Mouse (Mus musculus): ENCODE data around the gene Eif3g.
A peak's percentile ranks its signal among the peaks of the same experiment; 100 is the strongest.

Gene Eif3g

DNA sequence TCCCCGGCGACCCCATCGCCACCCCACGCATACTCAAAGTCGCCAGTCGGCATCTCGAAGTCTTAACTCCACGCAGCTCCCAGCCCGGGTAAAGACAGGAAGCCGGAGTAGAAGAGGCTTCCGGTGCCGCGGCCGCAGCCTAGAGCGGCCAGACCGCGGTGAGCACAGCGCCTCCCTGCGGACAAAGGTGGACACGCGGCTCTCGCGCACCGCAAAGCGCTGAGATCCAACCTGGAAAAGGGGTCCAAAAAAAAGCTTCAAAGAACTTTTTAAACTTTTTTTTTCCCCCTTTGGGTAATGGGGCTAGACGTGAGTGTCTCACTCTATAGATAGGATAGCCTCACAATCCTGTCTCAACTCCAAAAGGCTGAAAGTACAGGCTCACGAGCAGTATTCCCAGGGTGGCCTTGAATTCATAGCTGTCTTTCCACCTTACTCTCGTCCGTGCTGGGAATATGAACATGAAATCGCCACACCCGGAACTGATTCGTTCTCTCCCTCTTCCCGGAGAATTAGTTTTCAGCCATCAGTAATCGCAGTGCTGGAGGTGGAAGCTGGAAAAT lies at the start of gene Eif3g:
TSS of gene Eif3g (minus strand) at position 113 of the 563 bp plus-strand sequence.
- DNase-seq = peak; percentile 88

DNA sequence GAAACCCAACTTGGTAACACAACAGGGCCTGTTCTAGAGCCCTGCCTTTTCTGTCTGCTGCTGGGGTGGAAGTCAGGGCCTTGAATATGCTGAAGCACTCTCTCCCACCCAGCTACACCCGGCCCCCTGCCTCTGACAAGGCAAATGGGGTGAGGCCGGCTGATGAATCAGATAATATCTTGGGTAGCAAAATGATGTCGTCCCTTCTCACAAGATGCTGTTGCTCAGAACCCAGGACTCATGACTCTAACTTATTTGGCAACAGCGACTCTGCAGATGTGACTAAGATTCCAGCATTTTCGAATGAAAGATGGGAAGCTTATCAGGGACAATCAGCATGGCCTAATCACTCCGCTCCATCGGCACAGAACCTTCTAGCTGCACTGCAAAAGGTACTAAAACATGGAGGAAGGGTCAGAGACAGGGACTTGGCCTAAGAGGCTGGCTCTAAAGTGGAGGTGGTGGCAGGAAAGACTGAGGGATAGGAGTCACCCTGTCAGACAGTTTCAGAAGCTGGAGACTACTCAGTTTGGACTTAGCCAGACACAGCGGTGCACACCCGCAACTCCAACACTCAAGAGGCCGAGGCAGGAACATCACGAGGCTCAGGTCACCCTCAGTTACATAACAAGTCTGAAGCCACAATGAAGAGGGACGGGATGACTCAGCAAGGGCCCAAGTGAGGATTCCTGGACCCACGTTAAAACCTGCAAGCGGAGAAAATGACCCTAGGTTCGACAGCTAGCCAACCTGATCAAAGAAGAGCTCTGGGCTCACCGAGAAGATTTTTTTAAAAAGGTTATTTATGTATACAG lies 47.9 kb upstream of the Eif3g start:
- DNase-seq = no peak

DNA sequence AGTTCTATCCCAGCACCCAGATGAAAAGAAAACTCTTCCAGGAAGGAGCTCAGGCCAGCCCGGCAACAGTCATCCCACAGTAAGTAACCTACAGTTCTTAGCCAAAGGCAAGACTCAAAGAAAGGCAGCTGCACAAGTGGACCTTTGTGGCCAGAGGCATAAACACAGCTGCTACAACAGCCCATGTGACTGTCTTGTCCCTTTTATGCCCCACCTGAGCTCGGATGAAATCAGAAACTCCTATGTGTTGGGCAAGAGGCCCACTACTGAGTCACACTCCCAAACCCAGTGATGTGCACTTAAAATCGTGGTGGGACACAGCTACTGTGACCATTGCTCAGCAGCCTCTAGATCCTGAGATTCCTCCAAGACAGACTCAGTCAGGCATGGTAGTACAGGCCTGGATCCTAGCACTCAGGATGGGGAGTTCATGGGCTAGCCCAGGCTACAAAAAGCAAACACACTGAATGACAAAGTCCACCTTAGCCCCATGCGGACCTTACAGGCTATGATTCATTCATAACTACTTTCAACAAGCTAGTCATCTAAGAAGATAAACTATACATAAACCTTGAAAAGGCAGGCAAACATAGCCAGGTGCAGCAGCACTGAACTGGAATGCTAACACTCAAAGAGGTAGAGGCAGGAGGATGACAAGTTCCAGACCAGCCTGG lies 46.4 kb upstream of the Eif3g start:
- no peak for DNase-seq

DNA sequence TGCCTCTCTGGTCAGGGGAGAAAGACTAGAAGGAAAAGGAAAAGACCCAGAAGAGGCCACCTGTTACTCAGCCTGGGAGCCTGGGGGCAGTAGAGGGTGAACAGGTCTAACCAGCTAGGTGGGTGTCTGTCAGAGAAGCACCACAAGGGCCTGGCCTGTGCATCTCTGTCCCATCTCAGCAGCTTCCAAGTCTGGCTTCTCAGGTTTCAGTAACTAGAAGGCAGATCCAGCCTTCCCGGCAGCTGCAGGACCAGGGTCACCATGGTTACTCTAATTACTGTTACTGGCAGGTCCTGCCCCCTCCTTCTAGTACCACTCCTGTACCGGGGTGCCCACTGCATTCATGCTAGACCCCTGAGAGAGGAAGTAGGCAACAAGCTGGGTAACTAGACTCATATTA lies 45.5 kb upstream of the Eif3g start:
- DNase-seq = no peak

DNA sequence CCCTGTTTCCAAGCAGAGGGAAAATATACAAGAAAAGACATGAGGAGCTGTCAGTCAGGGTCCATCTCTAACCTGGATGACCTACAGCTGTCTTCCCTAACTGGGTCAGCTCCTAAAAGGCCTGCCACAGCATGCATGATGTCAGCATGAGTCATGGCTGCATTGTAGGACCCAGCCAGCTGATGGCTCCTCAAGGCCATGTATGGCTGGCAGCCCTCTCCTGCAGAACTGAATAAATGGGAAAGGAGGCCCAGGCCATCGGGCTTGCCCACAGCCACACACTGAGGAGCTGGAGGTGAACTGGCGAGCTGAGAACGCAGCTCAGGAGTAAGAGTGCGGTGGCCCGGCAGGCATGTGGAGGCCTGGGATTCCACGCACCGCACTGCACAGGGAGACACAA lies 45.0 kb upstream of the Eif3g start:
- DNase-seq = no peak

DNA sequence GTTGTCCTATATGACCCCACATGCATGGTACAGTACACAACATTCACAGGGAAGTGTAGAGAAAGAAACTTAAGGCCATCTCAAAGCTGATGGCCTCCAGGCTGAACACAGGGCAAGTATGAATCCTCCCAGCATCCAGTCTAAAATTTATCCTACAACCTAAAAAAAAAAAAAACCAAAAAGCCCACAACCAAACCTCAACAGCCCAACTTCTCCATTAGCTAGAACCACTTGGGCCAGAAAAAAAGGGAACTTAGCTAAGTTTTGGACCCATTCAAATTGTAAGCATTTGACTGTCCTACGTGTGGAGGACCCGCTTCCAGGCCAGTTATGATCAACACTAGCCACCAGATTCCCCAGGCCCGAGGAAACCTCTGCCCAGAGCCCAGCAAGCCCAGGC lies 24.8 kb upstream of the Eif3g start:
- DNase-seq = no peak

DNA sequence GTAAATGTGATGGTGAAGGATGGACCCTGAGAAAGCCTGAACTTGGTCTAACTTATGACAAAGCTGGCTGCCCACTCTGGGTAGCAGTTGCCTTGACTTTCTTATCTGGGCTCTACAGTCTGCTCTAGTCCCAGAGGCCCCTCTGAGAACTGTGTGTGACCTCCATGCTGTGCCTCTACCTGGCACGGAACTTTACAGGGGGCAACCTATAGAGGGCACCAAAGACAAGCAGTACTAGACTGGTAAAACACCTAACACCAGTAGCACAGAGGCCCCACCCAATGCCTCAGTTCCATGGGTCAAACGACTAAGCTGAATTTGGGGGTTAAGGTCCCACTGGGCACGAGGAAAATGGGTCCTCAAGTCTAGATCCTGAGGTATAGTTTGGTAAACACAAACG lies 17.7 kb upstream of the Eif3g start:
- no peak for DNase-seq

DNA sequence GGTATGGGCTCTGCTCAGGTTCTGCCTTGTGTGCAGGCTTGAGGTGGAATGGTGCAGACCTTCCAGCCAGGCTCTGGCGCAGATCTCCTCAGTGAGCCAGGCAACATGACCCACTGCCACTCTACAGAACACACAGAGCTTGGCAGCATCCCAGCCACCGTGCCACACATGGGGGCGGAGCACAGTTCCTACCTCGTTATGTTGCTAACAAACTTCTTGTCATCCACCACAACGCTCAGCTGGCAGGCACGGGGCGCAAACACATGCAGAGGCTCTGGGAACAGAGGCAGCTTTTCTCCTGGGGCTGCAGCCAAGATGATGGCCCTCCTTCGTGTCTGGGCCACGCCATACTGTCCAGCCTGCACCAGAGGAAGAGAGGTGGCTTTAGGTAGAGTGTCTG lies 11.5 kb upstream of the Eif3g start:
- no peak for DNase-seq

DNA sequence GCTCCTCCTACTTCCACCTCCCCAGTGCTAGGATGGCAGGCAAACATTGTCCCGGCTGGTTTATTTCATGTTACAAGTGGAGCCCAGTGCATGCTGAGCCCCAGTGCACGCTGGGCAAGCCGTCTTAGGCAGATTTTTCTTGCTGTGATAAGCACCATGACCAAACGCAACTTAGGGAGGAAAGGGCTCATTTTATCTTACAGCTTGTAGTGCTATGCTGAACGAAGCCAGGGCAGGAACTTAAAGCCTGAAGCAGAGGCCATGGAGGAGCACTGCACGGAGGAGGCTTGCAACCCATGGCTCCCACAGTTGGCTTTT lies 3.7 kb upstream of the Eif3g start:
- no peak for DNase-seq

DNA sequence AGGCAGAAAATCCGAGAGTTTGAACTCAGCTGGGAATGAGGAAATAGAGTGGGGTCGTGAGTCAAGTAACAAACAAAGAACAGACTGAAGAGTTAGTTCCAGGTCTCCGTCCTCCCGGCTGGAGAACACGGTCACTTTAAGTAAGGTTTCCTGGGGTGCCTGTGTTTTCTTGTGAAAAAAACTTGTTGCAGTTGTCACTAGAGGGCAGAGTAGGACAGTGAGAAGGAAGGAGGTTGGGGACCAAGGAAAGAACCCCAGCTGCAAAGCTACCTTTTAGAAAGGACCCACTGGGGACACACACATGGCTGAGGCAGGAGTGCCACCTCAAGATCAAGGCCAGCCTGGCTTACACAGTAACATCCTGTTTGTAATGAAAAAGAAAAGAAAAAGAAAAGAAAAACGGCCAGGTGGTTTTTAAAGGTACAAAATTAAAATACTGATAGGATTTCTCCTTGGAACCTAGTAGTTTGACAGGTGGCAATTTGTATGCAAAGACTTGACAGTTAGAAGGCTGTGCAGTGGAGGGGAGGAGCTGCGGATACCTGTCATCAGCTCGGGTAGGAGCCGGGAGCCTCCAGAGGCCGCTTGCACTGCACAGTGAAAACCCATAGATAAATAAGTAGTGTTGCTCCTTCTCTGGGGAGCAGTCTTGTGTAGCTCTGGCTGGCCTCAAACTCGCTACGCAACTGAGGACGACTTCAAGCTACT lies 3.2 kb upstream of the Eif3g start:
- DNase-seq = no peak

DNA sequence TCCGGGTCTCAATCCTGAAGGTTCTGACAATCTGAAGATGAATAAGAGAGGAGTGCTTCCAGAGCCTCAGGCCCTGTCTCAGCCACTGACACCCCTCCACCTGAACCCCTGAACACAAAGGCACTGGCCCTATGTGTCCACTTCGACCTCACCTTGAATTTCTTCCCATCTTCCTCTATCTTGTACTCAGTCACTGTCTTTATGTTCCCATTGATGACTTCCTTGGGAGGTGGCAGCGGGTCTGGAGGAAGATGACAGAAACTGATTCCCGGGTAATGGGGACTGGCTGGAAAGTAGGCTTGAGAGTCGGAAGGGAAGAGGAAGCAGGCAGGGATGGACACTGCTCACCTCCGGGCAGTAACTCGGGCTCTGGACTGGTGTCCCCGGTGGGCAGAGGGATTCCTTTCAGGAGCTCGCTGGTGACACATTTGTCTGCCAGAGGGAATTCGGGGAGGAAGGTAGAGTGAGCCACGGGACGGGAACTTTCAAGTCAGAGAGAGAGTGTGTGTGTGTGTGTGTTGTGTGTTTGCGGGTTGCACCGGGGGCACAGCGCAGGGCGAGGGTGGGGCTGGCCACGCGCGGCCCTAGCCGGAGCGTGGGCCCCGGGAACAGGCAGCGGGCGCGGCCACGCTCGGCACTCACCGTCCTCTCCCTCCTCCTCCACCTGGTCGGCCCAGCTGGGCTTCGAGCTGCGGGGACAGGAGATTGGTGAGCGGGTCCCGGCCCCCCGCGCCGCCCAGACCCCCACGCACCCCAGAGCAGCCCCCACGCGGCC lies 500 bp downstream of the Eif3g start:
- no peak for DNase-seq

DNA sequence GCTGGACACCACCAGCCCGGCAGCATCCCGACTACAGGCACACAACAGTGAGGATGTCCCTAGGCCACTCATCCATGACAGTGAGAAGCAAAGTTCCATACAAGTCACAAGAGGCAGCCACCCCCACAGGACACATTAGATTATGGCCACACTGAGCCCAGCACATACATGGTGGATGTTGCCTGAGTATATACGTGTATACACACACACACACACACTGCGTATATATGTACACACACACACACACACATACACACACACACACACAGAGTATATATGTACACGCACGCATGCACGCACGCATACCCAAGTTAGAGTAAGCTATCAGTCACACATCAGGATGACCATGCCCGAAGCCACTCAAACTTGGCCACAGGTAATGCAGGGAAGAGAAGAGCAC lies 3.0 kb downstream of the Eif3g start:
- no peak for DNase-seq

DNA sequence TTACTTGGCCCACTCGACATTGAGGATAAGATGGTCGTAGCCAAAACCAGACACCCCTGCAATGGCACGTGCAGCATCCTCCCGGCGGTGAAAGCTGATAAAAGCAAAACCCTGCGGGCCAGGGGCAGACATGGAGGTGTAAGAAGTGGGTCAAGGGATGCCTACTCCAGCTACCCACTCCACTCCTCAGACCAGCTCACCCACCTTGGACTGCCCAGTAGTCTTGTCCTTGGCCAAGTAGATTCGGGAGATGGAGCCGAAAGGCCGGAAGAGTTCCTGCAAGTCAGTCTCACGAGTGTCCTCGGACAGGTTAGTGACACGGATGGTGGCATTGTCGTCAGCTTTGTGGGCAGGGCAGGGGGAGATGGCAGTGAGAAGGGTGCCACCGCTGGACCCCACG lies 3.8 kb downstream of the Eif3g start:
- DNase-seq = no peak

DNA sequence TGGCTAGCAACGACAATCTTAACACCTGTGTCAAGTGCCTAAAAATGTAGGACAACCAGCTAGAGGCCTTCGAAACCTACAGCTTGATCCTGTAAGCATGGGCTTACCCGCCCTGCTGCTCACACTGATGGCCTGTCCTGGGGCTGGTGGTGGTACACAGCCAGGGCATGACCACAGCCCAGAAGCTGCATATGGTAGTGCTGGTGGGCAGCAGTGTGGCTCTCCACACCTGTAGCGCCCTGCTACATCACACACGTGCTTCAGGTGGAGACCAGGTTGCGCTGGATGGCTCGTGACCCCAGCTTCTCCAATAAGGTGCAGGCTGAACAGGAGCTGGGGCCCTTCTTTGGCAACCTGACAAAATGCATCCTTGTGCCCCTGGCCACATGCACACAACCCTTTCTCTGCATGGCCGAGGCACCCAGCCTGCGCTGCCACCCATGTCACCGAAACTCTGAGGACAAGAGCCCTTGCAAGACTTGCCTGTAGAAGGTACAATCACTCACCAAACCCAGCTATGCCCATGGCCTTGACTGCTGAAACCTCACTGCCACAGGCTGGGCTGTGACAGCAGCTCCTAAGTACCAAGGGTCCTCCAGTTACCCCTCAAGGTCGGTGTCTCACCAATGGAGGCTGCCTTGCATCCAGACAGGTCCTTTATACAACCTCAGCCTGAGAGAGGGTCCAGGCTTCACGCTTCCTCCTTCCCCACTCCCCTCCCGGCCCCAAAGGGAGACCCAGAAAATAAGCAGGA lies 4.7 kb downstream of the Eif3g start:
- no peak for DNase-seq

DNA sequence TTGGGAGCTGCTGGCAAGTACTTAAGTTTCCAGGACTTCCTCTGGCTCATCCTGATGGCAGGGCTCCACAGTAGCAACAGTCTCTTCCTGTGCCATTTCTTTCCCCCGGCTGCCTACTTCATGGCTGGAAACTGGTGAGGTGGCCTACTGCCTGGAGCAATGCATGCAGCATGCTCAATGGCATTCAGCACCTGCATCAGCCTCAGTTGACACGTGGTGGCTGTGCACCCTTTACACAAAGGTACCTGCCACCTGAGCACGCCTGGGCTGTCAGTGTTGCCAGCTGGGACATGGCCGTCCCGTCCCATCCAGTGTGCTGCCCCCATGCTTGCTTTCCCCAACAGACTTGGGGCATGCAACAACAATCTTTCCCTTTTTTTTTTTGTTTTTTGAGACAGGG lies 5.4 kb downstream of the Eif3g start:
- DNase-seq = no peak

DNA sequence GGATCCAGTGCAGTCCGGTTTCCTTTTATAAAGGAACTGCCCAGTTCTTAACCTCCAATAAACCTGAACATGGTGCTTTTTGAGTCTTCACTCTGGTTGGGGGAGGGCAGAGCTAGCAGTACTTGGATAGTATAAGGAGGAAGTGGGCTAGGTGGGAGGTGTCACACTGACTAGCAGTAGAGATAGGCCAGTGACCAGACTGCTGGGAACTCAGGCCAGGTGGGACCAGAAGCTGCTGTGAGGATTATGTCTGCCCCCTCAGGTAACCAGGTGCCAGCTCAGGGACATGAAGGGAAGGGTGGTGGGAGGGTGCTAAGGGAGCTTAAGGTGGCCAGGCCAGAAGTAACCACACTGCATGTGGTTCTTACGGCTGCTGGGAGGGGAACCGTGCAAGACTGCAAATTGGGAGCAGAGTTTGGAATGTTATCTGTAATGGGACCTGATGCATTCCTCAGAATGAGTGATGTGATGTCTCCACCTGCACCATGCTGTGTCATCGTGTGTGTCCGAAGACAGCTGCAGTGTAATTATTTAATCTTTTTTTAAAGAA lies 6.2 kb downstream of the Eif3g start:
- DNase-seq = no peak

DNA sequence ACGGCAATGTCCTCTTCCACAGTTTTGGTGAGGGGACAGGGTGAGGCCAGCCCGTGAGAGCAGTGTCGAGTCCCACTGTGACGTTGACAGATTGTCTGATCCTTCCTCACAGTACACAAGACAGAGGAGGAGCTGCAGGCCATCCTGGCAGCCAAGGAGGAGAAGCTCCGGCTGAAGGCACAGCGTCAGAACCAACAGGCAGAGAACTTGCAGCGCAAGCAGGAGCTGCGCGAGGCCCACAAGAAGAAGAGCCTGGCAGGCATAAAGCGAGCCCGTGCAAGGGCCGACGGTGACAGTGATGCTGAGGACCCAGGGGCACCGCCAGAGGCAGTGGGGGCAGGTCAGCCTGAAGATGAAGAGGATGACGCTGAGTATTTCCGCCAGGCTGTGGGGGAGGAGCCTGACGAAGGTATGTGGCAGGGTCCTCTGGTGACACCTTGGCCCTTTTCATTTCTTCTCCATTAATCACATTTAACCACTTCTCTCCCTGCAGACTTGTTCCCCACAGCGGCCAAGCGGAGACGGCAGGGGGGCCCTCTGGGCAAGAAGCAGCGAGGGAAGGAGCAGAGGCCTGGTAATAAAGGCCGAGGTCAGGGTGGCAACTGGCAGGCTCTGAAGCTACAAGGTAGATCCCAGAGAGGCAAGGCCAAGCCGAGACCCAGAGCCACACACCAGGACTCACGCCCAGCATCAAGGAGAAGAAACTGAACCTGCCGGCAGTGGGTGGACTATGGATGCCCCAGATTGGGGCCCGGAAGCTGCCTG lies 6.9 kb downstream of the Eif3g start:
- DNase-seq = no peak

DNA sequence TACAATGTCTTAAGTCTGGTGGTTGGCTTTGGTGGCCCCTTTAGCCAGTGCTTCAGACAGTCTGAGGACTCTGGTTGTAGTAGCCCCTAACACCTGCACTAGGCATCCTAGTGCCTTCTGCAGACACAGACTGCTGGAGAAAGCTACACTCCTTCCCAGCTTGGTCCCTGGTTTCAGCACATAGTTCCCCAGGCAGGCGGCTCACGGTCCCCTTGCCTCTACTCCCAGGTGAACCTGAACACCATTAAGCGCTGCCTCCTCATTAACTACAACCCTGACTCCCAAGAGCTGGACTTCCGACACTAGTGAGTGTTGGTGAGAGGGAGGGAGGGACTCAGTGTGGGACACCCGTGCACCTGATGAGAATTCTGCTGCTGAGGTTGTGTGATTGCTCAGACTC lies 8.0 kb downstream of the Eif3g start:
- no peak for DNase-seq

DNA sequence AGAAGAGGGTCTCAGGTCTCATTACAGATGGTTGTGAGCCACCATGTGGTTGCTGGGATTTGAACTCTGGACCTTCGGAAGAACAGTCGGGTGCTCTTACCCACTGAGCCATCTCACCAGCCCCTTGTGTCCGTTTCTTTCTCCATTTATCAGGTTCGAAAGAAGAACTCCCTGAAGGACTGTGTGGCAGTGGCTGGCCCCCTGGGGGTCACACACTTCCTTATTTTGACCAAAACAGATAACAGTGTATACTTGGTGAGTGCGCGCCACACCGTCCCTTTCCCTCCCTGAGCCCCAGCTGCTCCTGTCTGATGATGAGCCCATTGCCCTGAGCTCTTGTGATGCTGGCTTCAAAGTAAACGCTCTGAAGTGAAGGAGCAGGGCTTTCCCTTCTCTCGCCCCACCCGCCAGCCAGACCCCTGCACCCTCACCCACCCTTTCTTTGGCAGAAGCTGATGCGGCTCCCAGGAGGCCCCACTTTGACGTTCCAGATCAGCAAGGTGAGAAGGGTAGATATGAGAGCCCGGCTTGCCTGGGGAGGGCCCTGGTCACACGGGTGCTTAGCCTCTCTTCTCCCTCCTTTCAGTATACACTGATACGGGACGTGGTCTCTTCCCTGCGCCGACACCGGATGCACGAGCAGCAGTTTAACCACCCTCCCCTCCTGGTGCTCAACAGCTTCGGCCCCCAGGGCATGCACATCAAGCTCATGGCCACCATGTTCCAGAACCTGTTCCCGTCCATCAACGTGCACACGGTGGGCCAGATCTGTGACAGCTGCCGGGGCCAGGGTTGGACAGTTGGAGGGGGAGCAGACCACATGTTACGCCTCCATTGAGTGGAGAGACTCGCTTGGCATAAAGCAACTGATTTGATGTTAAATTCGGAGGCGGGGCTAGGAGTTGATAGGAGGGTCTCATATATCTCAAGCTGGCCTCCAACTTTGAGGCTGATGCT lies 9.0 kb downstream of the Eif3g start:
- DNase-seq = no peak

DNA sequence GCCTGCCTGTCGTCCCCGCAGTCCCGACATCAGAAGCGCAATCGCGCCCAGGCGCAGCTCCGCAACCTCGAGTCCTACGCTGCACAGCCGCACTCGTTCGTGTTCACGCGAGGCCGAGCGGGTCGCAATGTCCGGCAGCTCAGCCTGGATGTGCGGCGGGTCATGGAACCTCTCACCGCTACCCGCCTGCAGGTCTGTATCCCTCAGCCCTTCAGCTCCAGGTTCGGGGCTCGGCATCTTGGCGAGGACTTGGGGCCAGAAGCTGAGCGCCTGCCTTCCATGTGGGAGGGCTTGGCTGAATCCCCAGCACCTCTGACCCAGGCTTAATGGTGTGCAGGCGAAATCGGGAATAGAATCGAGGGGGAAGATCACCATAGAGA lies 10.0 kb downstream of the Eif3g start:
- no peak for DNase-seq
